Mouse (Mus musculus) ES-Bruce4 (cell line): ENCODE data around the gene Ifi214.
"Not testable (repeated sequence)": the region's sequence is repeated elsewhere in the genome, so short reads cannot be mapped to it uniquely, and the experiment has no call there.

Source experiments
- CTCF ChIP-seq: IDR thresholded peaks from one replicate; pipeline ENCODE4 v1.8.1; 2011; ENCODE audit warnings: low read depth, low read length
- POLR2A ChIP-seq: IDR thresholded peaks from one replicate; pipeline ENCODE4 v1.8.1; 2011; ENCODE audit warnings: low read length; ENCODE audit not compliant: insufficient read depth

DNA sequence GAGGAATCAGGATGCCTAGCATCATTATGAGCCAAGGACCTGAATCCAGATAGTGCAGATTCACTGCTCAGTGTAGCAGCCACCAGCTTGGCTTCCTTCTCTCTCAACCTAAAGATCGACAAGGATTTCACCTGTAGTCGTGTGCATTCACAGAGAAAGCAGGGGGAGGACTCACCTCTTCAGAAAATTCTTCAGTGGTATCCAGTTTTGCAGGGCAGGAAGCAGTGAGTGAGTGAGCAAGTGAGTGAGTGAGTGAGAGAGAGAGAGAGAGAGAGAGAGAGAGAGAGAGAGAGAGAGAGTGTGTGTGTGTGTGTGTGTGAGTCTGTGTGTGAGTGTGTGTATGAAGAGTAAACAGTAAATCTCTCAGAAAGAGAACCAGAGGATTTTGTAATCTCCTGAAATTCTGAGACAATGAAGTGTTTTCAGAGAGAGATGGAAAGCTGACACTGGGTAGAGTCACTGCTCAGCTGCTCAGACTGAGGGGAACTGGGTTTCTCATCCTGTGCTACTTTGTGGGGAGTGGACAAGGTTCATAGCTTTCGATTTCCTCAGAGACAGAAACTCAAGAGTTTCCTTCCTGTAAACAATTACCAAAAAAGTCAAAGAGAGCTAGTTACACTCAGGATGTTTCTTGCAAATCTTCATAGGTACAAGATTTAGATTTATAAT, 44.8 kb downstream of the Ifi214 start, which contains the start of gene Ifi206:
- not testable (repeated sequence) for TF ChIP-seq CTCF, POLR2A
